Mouse (Mus musculus) limb, embryonic 14.5 days (tissue): Measurements from ENCODE around the gene Col2a1. TPM values are rescaled to one million over a fixed set of nuclear protein-coding genes. Genes with fewer than 3 reads are reported as not detected.
A peak's percentile ranks its signal among the peaks of the same experiment; 100 is the strongest.

Source experiments
- ATAC-seq: fragments of 200-750 bp; cut with Nextera tagmentation; 2 replicates; pipeline ENCODE4 v1.8.0; 2017; ENCODE audit warnings: low read depth, moderate number of reproducible peaks, moderate TSS enrichment; ENCODE audit not compliant: low FRiP score
- DNase-seq: peaks from one replicate; pipeline ENCODE4 v3.0.0-alpha.2; 2015; ENCODE audit warnings: low spot score
- H3K27ac ChIP-seq: fragments of 300-500 bp; sonication (generic); replicated peaks from 2 replicates; pipeline ENCODE4 v1.5.1; 2014; ENCODE audit warnings: low read depth, mild to moderate bottlenecking, low read length, moderate library complexity, mixed read lengths
- H3K27me3 ChIP-seq: fragments of 300-500 bp; sonication (generic); 2 replicates; pipeline ENCODE4 v1.6.1; 2014; ENCODE audit warnings: low read length, mixed read lengths; ENCODE audit not compliant: control insufficient read depth, insufficient read depth
- H3K36me3 ChIP-seq: fragments of 300-500 bp; sonication (generic); 2 replicates; pipeline ENCODE4 v1.6.1; 2014; ENCODE audit warnings: mild to moderate bottlenecking, low read length, moderate library complexity, mixed read lengths; ENCODE audit not compliant: control insufficient read depth, insufficient read depth
- H3K4me1 ChIP-seq: fragments of 300-500 bp; sonication (generic); 2 replicates; pipeline ENCODE4 v1.6.1; 2014; ENCODE audit warnings: antibody characterized with exemption, low read length, mixed read lengths; ENCODE audit not compliant: control insufficient read depth, insufficient read depth
- H3K4me2 ChIP-seq: fragments of 300-500 bp; sonication (generic); replicated peaks from 2 replicates; pipeline ENCODE4 v1.6.1; 2014; ENCODE audit warnings: low read depth, mild to moderate bottlenecking, low read length, moderate library complexity; ENCODE audit not compliant: severe bottlenecking
- H3K4me3 ChIP-seq: fragments of 300-500 bp; sonication (generic); replicated peaks from 2 replicates; pipeline ENCODE4 v1.5.1; 2014; ENCODE audit warnings: low read length
- H3K9ac ChIP-seq: fragments of 300-500 bp; sonication (generic); 2 replicates; pipeline ENCODE4 v1.6.1; 2014; ENCODE audit warnings: mild to moderate bottlenecking, low read depth, low read length, moderate library complexity; ENCODE audit not compliant: severe bottlenecking
- H3K9me3 ChIP-seq: fragments of 300-500 bp; sonication (generic); 2 replicates; pipeline ENCODE4 v1.6.1; 2016; ENCODE audit warnings: low read length; ENCODE audit not compliant: control insufficient read depth
- POLR2A ChIP-seq: fragments of 200-500 bp; IDR thresholded peaks from 2 replicates; pipeline ENCODE4 v1.8.0; 2012; ENCODE audit warnings: inconsistent platforms, mild to moderate bottlenecking, moderate library complexity, borderline replicate concordance; ENCODE audit not compliant: insufficient read depth, insufficient read length; ENCODE audit errors: extremely low read depth
- WGBS: fragments of 180-500 bp; shearing (Covaris S2); extraction: QIAGEN DNeasy Blood & Tissue Kit; methylation state at CpG from one replicate; pipeline ENCODE4 v1.1.7; 2014; 5-methylcytosine and 5-hydroxymethylcytosine counted together
- polyA plus RNA-seq, 2 experiments: library from polyadenylated mRNA; depleted of rRNA in 1 of 2; stranded (reverse) in 1 of 2; unstranded in 1 of 2; fragments of >200 nt; fragmentation: Nextera tagmentation in 1 of 2; extraction: Ambion mirVana in 1 of 2; gene quantifications; 2 replicates each; pipeline versions ENCODE4 v1.2.1 to v1.2.3; 2012 to 2014

The Col2a1 gene
- polyA plus RNA-seq (2012; rRNA removed), result 1,642 and 1,975 TPM in 2 replicates
- 754 and 761 TPM in 2 replicates for polyA plus RNA-seq (2014; fragmentation: Nextera tagmentation; extraction: Ambion mirVana)

GRCm38 (mm10) chr15:98003822-98004739 lies at the start of gene Col2a1:
Gene Col2a1 (minus strand): TSS chr15:98004695.
- H3K27ac ChIP-seq, result peak within 1 kb of the TSS; percentile 87
- peak within 1 kb of the TSS; percentile 63 for H3K4me3 ChIP-seq
- peaks cover 6% of the 10 kb centered on the region for H3K36me3 ChIP-seq
- ATAC-seq (peak; percentile 69; the same call in 1 of the 2 replicates), DNase-seq (peak; percentile 67)
- TF ChIP-seq POLR2A, result peak; percentile 97
- peaks cover 3% of the 10 kb centered on the region; the same call in 1 of the 2 replicates for H3K27me3 ChIP-seq
- WGBS, result 4% methylated on average over 54 of the region's 59 CpGs
- H3K9ac ChIP-seq, result peak within 1 kb of the TSS; percentile 84
- peaks cover 23% of the 10 kb centered on the region for H3K4me1 ChIP-seq
- peak within 1 kb of the TSS; percentile 90 for H3K4me2 ChIP-seq
- H3K9me3 ChIP-seq, result no peaks in the 10 kb centered on the region

GRCm38 (mm10) chr15:98051685-98052084 lies 47.2 kb upstream of the Col2a1 start:
- 92% methylated on average over 5 of the region's 5 CpGs for WGBS
- Histone ChIP-seq H3K36me3 (peaks cover 77% of the 10 kb centered on the region), H3K4me2 (no peak overlapping the region), H3K9me3 (no peaks in the 10 kb centered on the region), H3K4me1 (no peaks in the 10 kb centered on the region), H3K4me3 (no peak overlapping the region), H3K9ac (no peak overlapping the region), H3K27ac (no peak overlapping the region), H3K27me3 (no peaks in the 10 kb centered on the region)
- no peak for DNase-seq
- TF ChIP-seq POLR2A, result no peak
- no peak for ATAC-seq

- H3K4me2 ChIP-seq, result no peak overlapping the region
- ATAC-seq, result no peak
- H3K4me3 ChIP-seq, result no peak overlapping the region
- no peak overlapping the region for H3K27ac ChIP-seq
- H3K36me3 ChIP-seq, result peaks cover 87% of the 10 kb centered on the region
- no peak for TF ChIP-seq POLR2A
- 0 out of 2 replicates have a peak, but pooled peaks cover 3% of the 10 kb centered on the region for H3K9me3 ChIP-seq
- peak; percentile 33 for DNase-seq
- H3K4me1 ChIP-seq, result no peaks in the 10 kb centered on the region
- 88% methylated on average over 13 of the region's 13 CpGs for WGBS
- no peaks in the 10 kb centered on the region for H3K27me3 ChIP-seq
- H3K9ac ChIP-seq, result no peak overlapping the region
Observed at GRCm38 (mm10) chr15:98048918-98049700, 44.6 kb upstream of the Col2a1 start.

GRCm38 (mm10) chr15:98044387-98044786 lies 39.9 kb upstream of the Col2a1 start:
- no peak for TF ChIP-seq POLR2A
- Histone ChIP-seq H3K27me3 (no peaks in the 10 kb centered on the region), H3K4me1 (no peaks in the 10 kb centered on the region), H3K4me2 (no peak overlapping the region), H3K36me3 (peaks cover 94% of the 10 kb centered on the region), H3K9ac (no peak overlapping the region), H3K4me3 (no peak overlapping the region), H3K9me3 (0 out of 2 replicates have a peak, but pooled peaks cover 3% of the 10 kb centered on the region), H3K27ac (no peak overlapping the region)
- DNase-seq (no peak), ATAC-seq (no peak)
- WGBS, result 95% methylated on average over 5 of the region's 5 CpGs

- Histone ChIP-seq H3K9ac (no peak overlapping the region), H3K4me2 (no peak overlapping the region), H3K4me3 (no peak overlapping the region), H3K27ac (no peak overlapping the region), H3K36me3 (peaks cover 94% of the 10 kb centered on the region), H3K27me3 (no peaks in the 10 kb centered on the region), H3K9me3 (0 out of 2 replicates have a peak, but pooled peaks cover 3% of the 10 kb centered on the region), H3K4me1 (no peaks in the 10 kb centered on the region)
- TF ChIP-seq POLR2A, result no peak
- DNase-seq (no peak), ATAC-seq (no peak)
- WGBS, result 93% methylated on average over 6 of the region's 6 CpGs
Observed at GRCm38 (mm10) chr15:98043967-98044366, 39.5 kb upstream of the Col2a1 start.
